Mouse (Mus musculus) left cerebral cortex, postnatal 14 days (tissue): ENCODE measurements around the gene Ubr1. TPM values are rescaled to one million over a fixed set of nuclear protein-coding genes. Genes with fewer than 3 reads are reported as not detected.

Experiments used
- microRNA-seq, 2 experiments: library from miRNA; unstranded; fragments of <30 nt; microRNA quantifications; one replicate each; pipeline ENCODE4 v1.2.0; 2022
- total RNA-seq, 2 experiments: library from RNA; stranded (reverse); gene quantifications; 2 replicates each; pipeline ENCODE4 v1.2.3; 2021

Ubr1 gene
- total RNA-seq, 2 experiments from 2014 or later: 39.3 to 40.4 TPM

Small RNAs within 50 kb of the gene (microRNA-seq; reads per million reads assigned to microRNA genes)
- gene Gm44325: 0 to 0.67 reads per million in 2 experiments

Other genes starting within 250 kb of the Ubr1 start
- 10 to 100 TPM; 18.7 to 25.7 TPM for gene Cdan1, start 120.6 kb downstream of the Ubr1 start, total RNA-seq
- gene Ttbk2, start 120.1 kb downstream of the Ubr1 start, total RNA-seq: 10 to 100 TPM; 67.2 to 70.6 TPM
- gene Tmem62, start 6.3 kb upstream of the Ubr1 start, total RNA-seq: 10 to 100 TPM; 23.9 to 24.4 TPM
- 10 to 100 TPM; 53.7 to 57.9 TPM for gene Ccndbp1, start 37.7 kb upstream of the Ubr1 start, total RNA-seq
- gene Epb42, start 66.4 kb upstream of the Ubr1 start, total RNA-seq: under 1 TPM in 1 of 2 experiments, not detected in 1; 0.13 TPM
- gene Tgm5, start 115.1 kb upstream of the Ubr1 start, total RNA-seq: not detected
- under 1 TPM in 1 of 2 experiments, not detected in 1; 0.15 TPM for gene Tgm7, start 139.1 kb upstream of the Ubr1 start, total RNA-seq
- gene Adal, start 169.7 kb upstream of the Ubr1 start, total RNA-seq: 10 to 100 TPM; 13.7 to 20.1 TPM
- gene Lcmt2, start 169.9 kb upstream of the Ubr1 start, total RNA-seq: 1 to 10 TPM; 8.1 to 8.5 TPM
- 10 to 100 TPM; 38.0 to 38.1 TPM for gene Tubgcp4, start 199.9 kb upstream of the Ubr1 start, total RNA-seq
- gene Zscan29, start 200.4 kb upstream of the Ubr1 start, total RNA-seq: 1 to 10 TPM; 6.1 to 6.3 TPM